Mouse (Mus musculus): ENCODE measurements around the gene Mmp10. TPM values are rescaled to one million over a fixed set of nuclear protein-coding genes. Genes with fewer than 3 reads are reported as not detected.

Mmp10 gene
- polyA plus RNA-seq, 1 experiment from 2014 or later: not detected

DNA sequence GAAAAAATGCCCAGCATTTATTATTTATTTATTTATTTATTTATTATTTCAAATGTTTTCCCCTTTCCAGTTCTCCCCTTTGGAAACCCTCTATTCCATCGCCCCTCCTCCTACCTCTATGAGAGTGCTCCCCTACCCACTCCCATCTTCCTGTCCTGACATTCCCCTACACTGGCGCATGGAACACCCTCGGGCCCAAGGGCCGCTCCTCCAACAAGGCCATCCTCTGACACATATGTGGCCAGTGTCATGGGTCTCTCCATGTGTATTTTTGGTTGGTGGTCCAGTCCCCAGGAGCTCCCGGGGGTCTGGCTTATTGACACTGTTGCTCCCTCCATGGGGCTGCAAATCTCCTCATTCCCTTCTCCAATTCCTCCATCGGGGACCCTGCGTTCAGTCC lies 43.8 kb downstream of the Mmp10 start:
- H3K4me2 ChIP-seq (replicated peaks; ENCODE audit: low read depth, low read length): no peak overlapping the region
- TF ChIP-seq CTCF (IDR thresholded peaks at IDR 0.05): no peak
- TF ChIP-seq EP300 (IDR thresholded peaks at IDR 0.05): no peak
- H3K4me3 ChIP-seq (ENCODE audit: low read depth, low read length): no peak overlapping the region
- no peak overlapping the region for H3K9ac ChIP-seq (replicated peaks; ENCODE audit: low read depth)
- H3K36me3 ChIP-seq (ENCODE audit: insufficient read depth, low read length): no peaks in the 10 kb centered on the region
- ATAC-seq (no peak), DNase-seq (ENCODE audit: low spot score) (no peak)
- H3K4me1 ChIP-seq (ENCODE audit: insufficient read depth, low read depth, low read length): no peaks in the 10 kb centered on the region
- WGBS: 84% methylated on average over 7 of the region's 7 CpGs
- H3K27ac ChIP-seq (ENCODE audit: low read length): no peak overlapping the region
- H3K9me3 ChIP-seq (ENCODE audit: low read length): no peaks in the 10 kb centered on the region
- no peaks in the 10 kb centered on the region for H3K27me3 ChIP-seq (replicated peaks; ENCODE audit: insufficient read depth, low read length)

DNA sequence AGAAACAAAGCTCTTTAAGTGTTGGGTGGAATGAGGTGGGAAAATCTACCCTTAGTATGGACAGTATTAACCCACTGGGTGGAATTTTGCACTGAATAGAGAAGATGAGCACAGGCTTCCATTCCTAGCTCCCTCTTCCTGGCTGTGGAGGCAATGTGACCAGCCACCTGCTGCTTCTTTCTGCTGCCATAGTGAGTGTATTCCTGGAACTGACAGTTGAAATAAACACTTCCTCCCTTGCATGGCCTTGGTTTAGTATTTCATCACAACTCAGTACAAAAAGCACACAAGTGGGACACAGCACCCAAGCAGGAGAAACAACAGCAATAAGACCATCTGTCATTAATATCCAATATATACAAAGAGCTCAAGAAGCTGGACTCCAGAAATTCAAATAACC lies 49.8 kb downstream of the Mmp10 start:
- Histone ChIP-seq H3K4me2 (replicated peaks; ENCODE audit: low read depth, low read length) (no peak overlapping the region), H3K27ac (ENCODE audit: low read length) (no peak overlapping the region), H3K4me3 (ENCODE audit: low read depth, low read length) (no peak overlapping the region), H3K36me3 (ENCODE audit: insufficient read depth, low read length) (no peaks in the 10 kb centered on the region), H3K9ac (replicated peaks; ENCODE audit: low read depth) (no peak overlapping the region), H3K9me3 (ENCODE audit: low read length) (no peaks in the 10 kb centered on the region), H3K27me3 (replicated peaks; ENCODE audit: insufficient read depth, low read length) (no peaks in the 10 kb centered on the region), H3K4me1 (ENCODE audit: insufficient read depth, low read depth, low read length) (no peaks in the 10 kb centered on the region)
- no peak for ATAC-seq
- no peak for TF ChIP-seq EP300 (IDR thresholded peaks at IDR 0.05)
- TF ChIP-seq CTCF (IDR thresholded peaks at IDR 0.05): no peak
- DNase-seq (ENCODE audit: low spot score): no peak

DNA sequence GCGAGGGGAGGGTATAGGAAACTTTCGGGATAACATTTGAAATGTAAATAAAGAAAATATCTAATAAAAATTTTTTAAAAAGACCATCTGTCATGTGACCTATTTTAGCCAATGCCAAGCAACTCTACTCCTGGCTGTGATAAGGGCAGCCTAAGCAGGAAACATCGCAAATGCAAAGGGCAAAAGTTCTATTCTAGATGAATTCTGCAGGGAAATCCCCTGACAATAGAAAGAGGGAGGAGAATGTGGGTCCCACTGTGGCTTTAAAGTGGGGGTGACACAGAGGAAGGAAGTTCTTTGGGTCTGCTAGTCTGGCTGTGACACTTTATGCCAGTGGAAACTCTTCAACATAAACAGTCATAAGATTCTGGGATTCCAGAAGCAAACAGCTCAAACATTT lies 51.4 kb downstream of the Mmp10 start:
- Histone ChIP-seq H3K9ac (replicated peaks; ENCODE audit: low read depth) (no peak overlapping the region), H3K36me3 (ENCODE audit: insufficient read depth, low read length) (no peaks in the 10 kb centered on the region), H3K4me3 (ENCODE audit: low read depth, low read length) (no peak overlapping the region), H3K9me3 (ENCODE audit: low read length) (no peaks in the 10 kb centered on the region), H3K4me2 (replicated peaks; ENCODE audit: low read depth, low read length) (no peak overlapping the region), H3K4me1 (ENCODE audit: insufficient read depth, low read depth, low read length) (0 out of 2 replicates have a peak, but pooled peaks cover 3% of the 10 kb centered on the region), H3K27ac (ENCODE audit: low read length) (no peak overlapping the region), H3K27me3 (replicated peaks; ENCODE audit: insufficient read depth, low read length) (no peaks in the 10 kb centered on the region)
- ATAC-seq (no peak), DNase-seq (ENCODE audit: low spot score) (no peak)
- TF ChIP-seq EP300 (IDR thresholded peaks at IDR 0.05) (no peak), CTCF (IDR thresholded peaks at IDR 0.05) (no peak)
- WGBS: 69% methylated on average over 3 of the region's 3 CpGs

GRCm38 (mm10) chr9:7554382-7554781 lies 52.2 kb downstream of the Mmp10 start:
- Histone ChIP-seq H3K9me3 (ENCODE audit: low read length) (no peaks in the 10 kb centered on the region), H3K27ac (ENCODE audit: low read length) (no peak overlapping the region), H3K9ac (replicated peaks; ENCODE audit: low read depth) (no peak overlapping the region), H3K4me1 (ENCODE audit: insufficient read depth, low read depth, low read length) (0 out of 2 replicates have a peak, but pooled peaks cover 3% of the 10 kb centered on the region), H3K4me2 (replicated peaks; ENCODE audit: low read depth, low read length) (no peak overlapping the region), H3K36me3 (ENCODE audit: insufficient read depth, low read length) (no peaks in the 10 kb centered on the region), H3K27me3 (replicated peaks; ENCODE audit: insufficient read depth, low read length) (no peaks in the 10 kb centered on the region), H3K4me3 (ENCODE audit: low read depth, low read length) (no peak overlapping the region)
- DNase-seq (ENCODE audit: low spot score) (peak; percentile 67), ATAC-seq (no peak)
- 25% methylated on average over 3 of the region's 3 CpGs for WGBS
- TF ChIP-seq EP300 (IDR thresholded peaks at IDR 0.05): no peak
- peak; percentile 74 for TF ChIP-seq CTCF (IDR thresholded peaks at IDR 0.05)

DNA sequence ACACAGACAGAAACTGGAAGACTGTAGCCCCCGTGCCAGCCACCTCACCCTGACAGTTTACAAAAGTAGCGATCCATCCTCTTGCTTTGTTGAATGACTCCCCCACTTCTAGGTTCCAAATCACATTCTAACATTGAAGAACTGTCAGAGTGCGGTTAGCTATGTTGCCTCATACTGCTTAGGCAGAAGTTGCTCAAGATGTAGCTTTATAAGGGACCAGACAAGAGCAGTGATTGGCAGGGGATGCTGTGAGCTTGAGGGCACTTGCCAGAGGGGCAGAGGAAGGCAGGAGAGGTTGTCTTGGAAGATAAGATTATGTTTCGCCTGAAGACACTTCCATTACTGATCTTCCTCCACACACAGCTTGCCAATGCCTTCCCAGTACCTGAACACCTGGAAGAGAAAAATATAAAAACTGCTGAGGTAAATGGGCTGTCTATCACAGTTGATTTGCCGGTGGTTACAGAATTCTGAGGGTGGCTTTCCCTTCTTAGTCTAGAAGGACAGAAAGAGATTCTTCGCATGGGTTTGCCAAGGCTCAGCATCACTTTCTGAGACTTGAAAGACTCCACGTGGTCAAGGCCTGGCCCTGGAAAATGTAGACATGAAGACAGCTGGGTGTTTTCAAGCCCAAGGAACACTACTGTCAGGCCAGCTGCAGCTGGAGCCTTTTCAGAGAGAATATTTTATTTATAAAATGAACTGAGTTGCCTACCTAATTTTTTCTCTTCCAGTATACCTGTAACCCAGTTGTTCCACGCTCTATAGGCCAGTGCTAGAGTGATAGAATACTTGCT lies 56.3 kb downstream of the Mmp10 start, which contains the start of gene Mmp8:
TSS of gene Mmp8 (plus strand) at position 236 of the 797 bp plus-strand sequence.
- TF ChIP-seq CTCF (IDR thresholded peaks at IDR 0.05) (no peak), EP300 (IDR thresholded peaks at IDR 0.05) (no peak)
- peak; percentile 63 for DNase-seq (ENCODE audit: low spot score)

More for the DNA sequence above, 56.3 kb downstream of the Mmp10 start, which contains the start of gene Mmp8:
- Histone ChIP-seq H3K4me2 (replicated peaks; ENCODE audit: low read depth, low read length) (no peak within 1 kb of the TSS), H3K9ac (replicated peaks; ENCODE audit: low read depth) (no peak within 1 kb of the TSS), H3K9me3 (ENCODE audit: low read length) (no peaks in the 10 kb centered on the region), H3K27ac (ENCODE audit: low read length) (no peak within 1 kb of the TSS), H3K4me3 (ENCODE audit: low read depth, low read length) (no peak within 1 kb of the TSS), H3K27me3 (replicated peaks; ENCODE audit: insufficient read depth, low read length) (no peaks in the 10 kb centered on the region), H3K36me3 (ENCODE audit: insufficient read depth, low read length) (no peaks in the 10 kb centered on the region), H3K4me1 (ENCODE audit: insufficient read depth, low read depth, low read length) (0 out of 2 replicates have a peak, but pooled peaks cover 3% of the 10 kb centered on the region)
- WGBS: 59% methylated on average over 8 of the region's 8 CpGs
- ATAC-seq: peak; percentile 64

Other genes starting within 250 kb of the Mmp10 start
- 0.11 and 0.14 TPM in 2 replicates for gene Mmp13, start 229.8 kb upstream of the Mmp10 start, polyA plus RNA-seq (2015; fragmentation: Nextera tagmentation; extraction: Ambion mirVana)
- gene Mmp12, start 158.0 kb upstream of the Mmp10 start, polyA plus RNA-seq (2015; fragmentation: Nextera tagmentation; extraction: Ambion mirVana): 1.3 and 2.4 TPM in 2 replicates
- gene Mmp1b, start 114.3 kb upstream of the Mmp10 start, polyA plus RNA-seq (2015; fragmentation: Nextera tagmentation; extraction: Ambion mirVana): not detected in 2 replicates
- 0.08 TPM in 1 of 2 replicates, not detected in the other for gene Mmp3, start 56.5 kb upstream of the Mmp10 start, polyA plus RNA-seq (2015; fragmentation: Nextera tagmentation; extraction: Ambion mirVana)
- 5.3 TPM in 2 replicates for gene Mmp8, start 56.1 kb downstream of the Mmp10 start, polyA plus RNA-seq (2015; fragmentation: Nextera tagmentation; extraction: Ambion mirVana)
- 0.10 and 0.14 TPM in 2 replicates for gene Mmp27, start 69.0 kb downstream of the Mmp10 start, polyA plus RNA-seq (2015; fragmentation: Nextera tagmentation; extraction: Ambion mirVana)
- gene Mmp20, start 125.9 kb downstream of the Mmp10 start, polyA plus RNA-seq (2015; fragmentation: Nextera tagmentation; extraction: Ambion mirVana): not detected in 2 replicates
- gene Mmp7, start 189.7 kb downstream of the Mmp10 start, polyA plus RNA-seq (2015; fragmentation: Nextera tagmentation; extraction: Ambion mirVana): not detected in 2 replicates

Data from lung, postnatal 0 days (tissue).